Mouse (Mus musculus): Measurements from ENCODE around the gene Slc35e3.
A peak's percentile ranks its signal among the peaks of the same experiment; 100 is the strongest.
"Not testable (repeated sequence)": the region's sequence is repeated elsewhere in the genome, so short reads cannot be mapped to it uniquely, and the experiment has no call there.

Slc35e3 gene

DNA sequence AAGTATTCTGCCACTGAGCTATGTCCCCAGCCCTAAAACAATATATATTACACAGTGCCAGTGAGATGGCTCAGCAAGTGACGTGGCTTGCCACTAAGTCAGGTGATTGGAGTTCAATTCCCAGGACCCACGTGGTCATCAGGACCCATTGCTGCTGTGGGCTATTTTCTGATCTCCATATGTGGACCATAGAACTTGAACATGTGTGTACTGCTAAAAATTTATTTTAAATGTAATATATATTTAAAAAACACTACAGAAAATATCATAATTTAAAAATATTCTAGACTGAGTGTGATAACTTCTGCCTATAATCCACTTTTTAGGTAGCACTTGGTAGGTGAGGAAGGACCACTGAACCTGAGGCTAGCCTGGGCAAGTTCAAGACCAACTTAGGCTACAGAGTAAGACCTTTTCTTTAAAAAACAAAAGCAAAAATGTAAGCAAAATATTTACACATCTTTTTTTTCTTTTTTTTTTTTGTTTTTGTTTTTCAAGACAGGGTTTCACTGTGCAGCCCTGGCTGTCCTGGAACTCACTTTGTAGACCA is 16.2 kb upstream of the Slc35e3 start:
- no peak for DNase-seq (ENCODE audit: low spot score)

DNA sequence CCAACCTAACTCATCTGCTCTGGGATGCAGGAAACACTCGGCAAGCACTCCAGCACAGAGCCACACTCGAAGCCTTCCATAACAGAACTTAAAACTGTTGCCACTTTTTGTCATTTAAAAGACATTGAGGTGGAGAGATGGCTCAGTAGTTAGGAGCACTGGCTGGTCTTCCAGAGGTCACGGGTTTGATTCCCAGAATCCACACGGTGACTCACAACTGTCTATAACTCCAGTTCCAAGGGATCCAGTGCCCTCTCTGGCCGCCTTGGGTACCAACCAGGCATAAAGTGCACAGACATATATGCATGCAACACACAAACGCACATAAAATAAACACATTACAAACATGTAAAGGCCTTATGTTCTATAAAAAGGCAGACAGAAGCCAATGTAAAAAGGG is 15.4 kb upstream of the Slc35e3 start:
- DNase-seq (ENCODE audit: low spot score): no peak

DNA sequence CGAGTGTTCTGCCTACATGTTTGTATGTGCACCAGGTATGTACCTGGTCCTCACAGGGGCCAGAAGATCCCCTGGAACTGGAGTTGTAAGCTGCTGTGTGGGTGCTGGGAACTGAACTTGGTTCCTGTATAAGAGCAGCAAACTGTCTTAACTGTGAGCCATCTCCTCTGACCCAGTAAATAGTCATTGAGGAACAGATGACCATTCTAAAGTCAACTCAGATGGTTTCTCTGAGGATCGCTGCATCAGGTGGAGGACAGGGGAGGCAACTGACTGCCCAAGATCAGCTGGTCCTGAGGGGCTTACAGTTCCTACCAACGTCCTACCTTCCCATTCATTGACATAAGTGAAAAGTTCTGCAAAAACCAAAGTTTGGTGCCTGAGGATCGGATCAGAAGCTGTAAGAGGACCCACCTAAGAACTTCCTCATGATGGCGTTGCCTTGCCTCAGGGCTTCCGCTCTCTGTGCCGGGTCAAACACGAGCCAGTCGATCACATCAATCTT is 14.7 kb upstream of the Slc35e3 start:
- no peak for DNase-seq (ENCODE audit: low spot score)

DNA sequence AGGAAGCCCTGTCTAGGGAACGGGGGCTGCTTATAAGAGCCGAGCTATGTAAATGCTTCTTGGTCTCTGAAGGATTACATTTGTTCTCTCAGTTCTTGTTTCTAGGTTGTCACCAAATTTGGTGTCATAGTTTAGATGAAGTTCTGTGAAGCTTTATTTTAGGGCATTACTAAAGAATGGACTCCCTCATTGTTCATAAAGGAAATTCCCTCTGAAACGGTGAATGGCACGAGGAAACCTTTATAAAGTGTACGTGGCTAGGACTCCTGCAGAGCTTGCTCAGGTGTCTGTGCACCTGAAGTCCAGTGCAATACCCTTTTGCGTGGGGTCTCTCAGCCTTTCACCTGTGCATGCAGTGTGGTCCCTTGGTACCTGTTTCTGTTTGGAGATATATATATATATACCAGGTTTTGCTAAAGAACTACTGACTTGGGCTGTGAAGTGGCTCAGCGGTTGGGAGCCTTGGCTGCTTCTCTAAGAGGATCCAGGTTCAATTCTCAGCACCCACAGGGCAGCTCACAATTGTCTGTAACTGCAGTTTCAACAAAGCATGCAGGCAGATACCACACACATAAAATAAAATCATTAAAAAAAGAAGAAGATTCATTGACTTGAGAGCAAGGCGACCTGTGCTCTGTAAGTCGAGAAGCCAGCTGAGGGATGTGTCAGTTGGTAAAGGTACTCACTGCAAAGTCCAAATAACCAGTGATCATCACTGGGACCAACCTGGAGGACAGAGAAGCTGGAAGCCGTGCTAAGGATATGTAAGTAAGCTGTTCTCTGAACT is 13.9 kb upstream of the Slc35e3 start:
- no peak for DNase-seq (ENCODE audit: low spot score)

DNA sequence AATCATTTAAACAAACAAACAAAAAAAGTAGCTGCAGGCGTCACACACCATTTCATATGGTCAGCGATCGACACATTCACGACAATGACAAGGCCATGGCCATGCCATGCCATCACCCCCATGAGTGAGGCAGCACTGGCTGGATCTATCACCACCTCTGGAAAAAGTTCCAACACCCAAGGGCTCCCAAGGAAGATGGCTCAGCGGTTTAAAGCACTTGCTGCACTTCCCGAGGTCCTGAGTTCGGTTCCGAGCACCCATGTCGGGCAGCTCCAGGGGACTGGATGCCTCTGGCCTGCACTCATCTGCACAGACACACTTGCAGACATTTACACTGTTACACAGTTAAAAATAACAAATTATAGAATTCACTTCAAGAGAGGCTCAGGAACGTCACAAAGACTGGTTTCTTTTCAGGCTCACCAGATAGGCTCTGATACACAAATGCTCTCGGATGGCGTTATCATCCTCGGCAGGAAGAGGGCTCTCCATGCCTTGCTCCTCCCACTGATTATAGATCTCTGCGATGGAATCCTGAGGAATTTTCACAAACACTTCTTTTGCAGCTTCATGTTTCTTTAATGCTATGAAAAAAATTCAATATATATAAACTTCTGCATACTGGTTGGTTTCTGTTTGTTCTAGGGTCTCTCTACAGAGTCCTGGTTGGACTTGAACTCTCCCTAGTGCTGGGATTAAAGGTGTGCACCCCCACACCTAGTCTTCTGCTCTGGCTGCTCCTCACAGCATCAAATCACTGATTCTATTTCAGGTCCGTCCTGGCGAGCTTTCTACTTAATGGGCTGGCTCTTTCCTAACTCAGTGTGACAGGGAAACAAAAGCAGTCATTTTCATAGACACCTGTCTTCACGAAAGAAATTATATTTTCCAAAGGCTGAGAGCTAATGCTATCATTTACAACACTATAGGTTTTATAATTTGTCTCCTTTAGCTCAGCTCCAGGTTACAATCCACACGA is 12.9 kb upstream of the Slc35e3 start:
- DNase-seq (ENCODE audit: low spot score): no peak

DNA sequence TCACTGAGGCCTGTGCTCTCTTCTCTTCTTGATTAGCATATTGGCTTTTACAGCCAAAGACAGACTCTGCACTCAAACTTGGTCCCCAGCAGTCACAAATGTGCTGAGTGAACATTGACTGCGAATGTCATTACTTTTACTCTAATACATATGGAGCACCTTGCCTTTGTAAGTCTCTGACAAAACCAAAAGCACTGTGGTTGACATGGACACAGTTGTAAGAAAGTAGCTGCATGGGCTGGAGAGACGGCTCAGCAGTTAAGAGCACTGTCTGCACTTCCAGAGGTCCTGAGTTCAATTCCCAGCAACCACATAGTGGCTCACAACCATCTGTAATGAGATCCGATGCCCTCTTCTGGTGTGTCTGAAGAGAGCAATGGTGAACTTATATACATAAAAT is 12.2 kb upstream of the Slc35e3 start:
- DNase-seq (ENCODE audit: low spot score): not testable (repeated sequence)

DNA sequence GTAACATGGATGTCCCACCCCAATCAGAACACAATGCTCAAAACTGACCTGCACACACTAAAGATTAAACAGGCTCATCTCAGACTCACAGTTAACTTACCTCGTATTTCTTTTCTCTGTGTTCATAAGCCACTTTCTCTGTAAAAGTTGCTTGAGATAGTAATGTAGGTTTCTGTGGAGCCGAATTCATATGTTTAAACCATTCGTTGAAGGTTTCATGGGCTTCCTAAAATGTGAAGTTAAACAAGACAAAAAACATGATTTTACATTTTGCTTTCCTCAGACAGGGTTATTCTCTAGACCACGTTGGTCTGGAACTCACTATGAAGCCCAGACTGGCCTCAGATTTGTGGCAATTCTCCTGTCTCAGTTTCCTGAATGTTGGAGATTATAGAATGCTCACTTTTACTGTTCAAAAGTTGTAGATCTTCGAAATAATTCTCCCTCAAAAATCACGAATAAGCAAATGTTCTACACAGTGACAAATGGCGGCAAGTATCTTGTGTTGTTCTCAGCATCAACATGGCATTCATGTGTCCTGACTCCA is 11.7 kb upstream of the Slc35e3 start:
- no peak for DNase-seq (ENCODE audit: low spot score)

DNA sequence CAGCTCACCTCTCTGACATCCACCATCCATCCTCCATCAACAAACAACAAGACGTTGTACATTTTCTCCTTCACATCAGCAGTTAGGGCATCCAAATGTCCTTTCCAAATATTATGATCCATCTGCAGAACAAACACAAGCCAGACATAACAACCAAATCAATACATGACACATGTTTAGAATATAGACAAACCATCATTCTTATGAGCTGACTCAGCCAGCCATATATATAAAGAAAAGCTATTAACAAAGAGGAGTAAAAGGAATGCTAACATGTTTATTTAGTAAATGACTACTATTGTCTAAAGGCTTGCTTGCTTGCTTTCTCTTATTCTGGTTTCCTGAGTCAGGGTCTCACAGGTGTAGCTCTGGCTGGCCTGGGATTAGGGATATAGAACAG is 11.1 kb upstream of the Slc35e3 start:
- no peak for DNase-seq (ENCODE audit: low spot score)

DNA sequence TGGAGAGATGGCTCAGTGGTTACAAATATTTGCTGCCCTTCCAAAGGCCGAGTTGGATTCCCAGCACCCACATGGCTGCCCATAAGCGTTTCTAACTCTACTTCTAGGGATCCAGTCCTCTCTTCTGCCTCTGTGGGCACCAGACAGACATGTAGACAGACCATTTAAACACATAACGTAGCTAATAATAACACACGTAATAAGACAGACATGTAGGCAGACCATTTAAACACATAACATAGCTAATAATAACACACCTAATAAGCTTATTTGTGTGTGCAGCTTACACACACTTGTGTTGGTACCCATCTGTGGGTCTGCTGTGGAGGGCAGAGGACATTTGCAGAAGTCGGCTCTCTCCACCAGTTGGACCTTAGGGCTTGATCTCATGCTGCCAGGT is 10.6 kb upstream of the Slc35e3 start:
- DNase-seq (ENCODE audit: low spot score): no peak

DNA sequence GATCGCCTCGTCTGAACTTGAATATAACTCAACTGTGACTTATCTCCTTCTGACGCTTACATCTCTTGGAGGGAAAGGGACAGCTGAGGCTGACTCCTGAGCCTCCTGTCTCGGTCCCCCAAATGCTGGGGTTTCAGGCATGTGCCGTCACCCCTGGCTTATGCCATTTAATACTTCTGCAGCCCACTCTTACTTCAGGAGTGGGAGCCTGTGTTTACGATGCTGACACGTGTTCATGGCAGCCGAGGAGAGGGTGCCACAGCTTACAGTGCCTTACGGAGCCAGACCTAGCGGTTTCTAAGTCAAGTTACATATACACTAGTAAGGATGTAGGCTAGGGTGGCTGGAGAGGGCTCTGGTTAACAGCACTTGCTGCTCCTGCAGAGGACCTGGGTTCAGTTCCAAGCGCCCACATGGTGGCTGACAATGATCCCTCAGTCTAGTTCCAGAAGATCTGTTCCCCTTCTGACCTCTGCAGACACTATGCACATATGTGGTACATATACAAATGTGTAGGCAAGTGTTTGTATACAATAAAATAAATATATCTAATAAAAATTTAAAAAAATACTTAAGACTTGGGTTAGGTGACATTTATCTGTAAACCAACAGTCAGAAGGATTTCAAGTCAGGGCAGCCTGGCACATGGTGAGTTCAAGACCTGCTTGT is 9.8 kb upstream of the Slc35e3 start:
- no peak for DNase-seq (ENCODE audit: low spot score)

DNA sequence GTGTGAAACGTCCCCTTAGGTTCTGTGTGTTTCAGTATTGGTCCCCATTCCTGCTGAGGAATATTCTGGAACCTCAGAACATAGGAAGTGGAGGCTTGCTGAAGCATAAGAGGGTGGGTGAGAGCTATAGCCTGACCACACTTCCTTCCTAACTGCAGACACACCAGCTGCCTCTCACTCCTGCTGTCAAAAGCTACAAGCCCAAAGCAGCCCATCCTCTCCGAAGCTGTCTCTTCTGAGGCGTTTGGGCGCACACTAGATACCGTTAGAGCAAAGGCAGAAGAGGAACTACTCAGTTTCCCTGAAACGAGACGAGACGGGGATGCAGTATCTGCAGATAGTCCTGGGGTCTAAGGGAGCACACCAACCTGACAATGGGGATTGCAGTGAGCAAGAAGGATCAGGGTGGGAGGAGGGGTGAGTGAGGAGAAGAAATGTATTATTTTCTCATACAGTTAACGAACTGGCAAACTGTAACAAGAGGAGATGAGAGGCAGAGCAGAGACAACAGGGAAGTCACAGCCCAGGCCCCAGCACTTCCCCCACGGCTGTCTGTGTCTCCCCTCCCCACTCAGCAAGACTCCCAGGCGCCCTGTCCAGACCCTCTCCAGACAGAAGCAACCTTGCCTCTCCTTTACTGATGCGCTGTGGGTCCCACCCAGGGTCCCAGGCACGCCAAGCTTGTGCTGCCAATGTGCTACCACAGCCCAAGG is 9.1 kb upstream of the Slc35e3 start:
- peak; percentile 11 for DNase-seq (ENCODE audit: low spot score)

DNA sequence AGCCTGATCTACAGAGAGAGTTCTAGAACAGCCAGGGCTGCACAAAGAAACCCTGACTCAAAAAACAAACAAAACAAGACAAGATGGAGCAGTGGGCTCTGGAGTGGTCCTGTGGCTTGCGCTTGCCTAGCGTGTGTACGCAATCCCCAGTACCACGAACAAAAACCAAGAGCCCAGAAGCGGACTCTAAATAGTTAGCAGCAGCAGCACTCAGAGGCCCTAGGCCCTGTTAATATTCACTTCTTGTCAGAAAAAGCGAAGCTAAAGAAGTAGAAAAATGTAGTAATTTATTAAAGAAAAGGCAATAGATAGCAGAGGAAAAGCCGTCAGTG is 8.4 kb upstream of the Slc35e3 start:
- no peak for DNase-seq (ENCODE audit: low spot score)

DNA sequence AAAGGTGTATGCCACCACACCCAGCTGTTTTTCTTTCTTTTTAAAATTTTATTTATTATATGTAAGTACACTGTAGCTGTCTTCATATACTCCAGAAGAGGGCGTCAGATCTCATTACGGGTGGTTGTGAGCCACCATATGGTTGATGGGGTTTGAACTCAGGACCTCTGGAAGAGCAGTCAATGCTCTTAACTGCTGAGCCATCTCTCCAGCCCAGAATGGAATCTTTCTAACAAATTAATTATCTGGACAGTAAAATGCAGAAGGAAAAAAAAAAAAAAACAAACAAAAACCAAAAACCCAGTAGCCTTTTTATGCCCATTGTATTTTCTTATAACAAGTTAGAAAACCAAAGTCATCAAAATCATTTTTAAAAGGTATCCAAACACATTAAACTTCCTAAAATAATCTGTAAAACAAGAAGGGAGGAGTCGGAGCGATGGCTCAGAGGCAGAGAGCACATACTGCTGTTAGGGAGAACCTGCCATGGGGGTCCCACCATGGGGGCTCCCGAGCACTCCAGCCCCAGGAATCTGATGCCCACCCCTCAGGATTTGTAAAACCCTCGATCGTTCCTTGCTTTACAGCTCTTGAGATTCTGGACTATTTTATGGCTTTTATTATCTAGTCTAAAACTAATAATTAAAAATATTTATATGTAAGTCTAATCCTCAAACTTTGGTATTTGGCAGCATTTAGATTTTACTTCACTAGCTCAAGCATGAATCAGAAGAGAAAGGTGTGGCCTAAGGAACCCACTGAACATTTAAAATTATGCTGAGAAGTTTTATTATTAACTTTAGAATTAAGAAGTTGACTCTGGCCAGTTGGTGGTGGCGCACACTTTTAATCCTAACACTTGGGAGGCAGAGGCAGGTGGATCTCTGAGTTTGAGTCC is 7.8 kb upstream of the Slc35e3 start:
- DNase-seq (ENCODE audit: low spot score): no peak

DNA sequence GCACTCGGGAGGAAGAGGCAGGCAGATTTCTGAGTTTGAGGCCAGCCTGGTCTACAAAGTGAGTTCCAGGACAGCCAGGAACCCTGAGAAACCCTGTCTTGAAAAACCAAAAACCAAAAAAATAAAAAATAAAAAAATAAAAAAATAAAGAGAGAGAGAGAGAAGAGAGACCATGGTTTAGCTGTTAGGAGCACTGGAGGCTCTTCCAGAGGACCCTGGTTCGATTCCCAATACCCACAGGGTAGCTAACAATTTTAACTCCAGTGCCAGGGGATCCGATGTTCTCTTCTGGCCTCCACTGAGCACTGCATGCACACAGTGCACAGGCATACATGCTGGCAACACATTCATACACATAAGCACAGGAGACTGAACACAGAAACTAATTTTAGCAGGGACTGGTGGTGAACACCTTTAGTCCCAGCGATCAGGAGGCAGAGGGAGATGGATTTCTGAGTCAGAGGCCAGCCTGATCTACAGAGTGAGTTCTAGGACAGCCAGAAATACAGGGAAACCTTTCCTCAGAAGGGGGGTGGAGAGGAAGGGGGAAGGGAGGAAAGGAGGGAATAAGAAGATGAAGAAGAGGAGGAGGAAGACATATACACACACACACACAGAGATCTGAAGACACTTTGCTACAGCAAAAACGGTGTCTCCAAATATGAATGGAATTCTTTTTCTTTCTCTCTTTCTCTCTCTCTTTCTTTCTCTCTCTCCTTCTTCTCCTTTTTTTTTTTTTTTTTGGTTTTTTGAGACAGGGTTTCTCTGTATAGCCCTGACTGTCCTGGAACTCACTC is 6.9 kb upstream of the Slc35e3 start:
- DNase-seq (ENCODE audit: low spot score): no peak

DNA sequence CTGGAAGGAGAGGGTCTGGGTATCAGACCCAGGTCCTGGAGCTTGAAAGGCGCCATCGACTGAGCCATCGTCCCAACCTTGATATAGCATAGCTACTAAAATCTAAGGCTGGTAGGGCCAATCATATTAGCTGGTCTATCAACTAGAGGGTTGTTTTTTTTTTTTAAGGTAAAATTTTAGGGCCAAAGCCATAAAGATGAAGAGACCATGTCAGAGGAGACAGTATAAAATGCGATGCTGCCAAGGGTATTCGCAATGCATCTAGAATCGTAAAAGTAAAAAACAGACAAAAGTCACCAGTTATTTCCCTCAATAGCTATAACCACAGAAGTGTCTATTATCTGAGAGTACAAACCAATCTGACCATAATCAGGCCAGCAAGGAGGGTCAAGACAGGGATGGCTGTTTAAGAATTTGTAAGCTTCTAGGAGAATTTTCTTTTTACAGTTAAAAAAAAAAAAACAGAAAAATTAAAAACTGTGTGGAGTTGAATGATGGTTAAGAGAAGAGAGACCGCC is 6.2 kb upstream of the Slc35e3 start:
- DNase-seq (ENCODE audit: low spot score): no peak

DNA sequence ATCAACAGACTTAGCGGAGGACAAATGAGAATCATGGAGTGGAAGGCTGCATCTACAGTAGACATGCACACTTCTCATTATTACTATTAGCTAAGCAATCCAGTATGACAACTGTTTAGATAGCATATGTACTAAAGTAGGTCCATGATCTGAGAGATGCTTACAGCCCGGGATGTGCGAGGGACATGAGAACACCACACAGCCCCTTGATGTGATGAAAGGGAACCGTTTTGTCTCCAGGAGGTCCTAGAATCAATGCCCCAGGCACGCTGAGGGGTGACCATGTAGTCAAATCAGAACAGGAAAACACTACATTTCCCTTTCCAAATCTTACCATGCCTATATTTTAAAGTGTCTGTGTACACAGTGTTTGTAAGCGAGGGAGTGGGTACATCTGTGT is 5.6 kb upstream of the Slc35e3 start:
- DNase-seq (ENCODE audit: low spot score): no peak

DNA sequence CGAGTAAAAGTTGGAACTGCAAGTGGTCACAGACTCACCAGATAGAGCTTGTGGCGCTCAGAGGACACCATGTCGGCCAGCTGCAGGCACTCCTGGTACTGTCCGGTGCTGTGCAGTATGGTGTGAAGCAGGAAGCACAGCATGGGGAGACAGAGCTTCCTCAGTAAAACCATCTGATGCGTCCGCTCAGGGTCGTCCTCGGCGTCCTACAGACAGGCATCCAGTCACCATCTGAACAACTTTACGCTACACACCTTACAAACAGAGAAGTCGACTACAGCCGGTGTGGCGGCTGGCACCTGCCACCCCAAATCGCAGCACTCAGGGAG is 5.1 kb upstream of the Slc35e3 start:
- DNase-seq (ENCODE audit: low spot score): no peak

DNA sequence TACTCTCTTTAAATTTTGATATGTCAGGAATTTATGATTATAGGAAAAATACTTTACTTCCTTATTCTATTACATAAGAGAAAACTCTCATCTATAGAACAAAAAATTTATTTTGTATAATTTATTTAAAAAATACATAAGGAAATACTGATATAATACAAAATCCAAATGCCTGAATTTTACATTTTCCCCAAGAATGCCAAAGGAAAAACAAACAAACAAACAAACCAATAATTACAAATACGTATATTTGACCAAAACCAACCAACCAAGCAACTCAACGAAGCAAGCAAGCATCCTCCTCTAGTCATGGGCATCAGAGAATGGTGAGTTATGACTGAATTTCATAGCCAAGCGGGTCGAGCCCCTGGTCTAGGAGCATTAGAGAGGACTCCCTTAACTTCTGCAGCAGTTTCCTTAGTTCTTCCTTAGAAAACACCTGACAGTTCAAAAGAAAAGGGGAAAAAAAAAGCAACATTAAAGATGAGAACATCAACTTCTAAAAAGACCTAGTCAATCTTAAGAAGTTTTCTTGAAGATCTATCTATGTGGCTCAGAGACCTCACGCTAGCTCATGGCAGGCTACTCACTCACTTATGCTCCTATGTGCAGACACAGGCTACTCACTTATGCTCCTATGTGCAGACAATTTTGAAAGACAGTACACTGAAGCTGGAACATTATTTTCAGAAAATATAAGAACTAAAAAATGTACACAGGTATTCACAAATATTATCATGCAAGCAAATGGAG is 4.5 kb upstream of the Slc35e3 start:
- DNase-seq (ENCODE audit: low spot score): no peak
